Mouse (Mus musculus): ENCODE results near the gene Gm8871.
"Not testable (repeated sequence)": the region's sequence is repeated elsewhere in the genome, so short reads cannot be mapped to it uniquely, and the experiment has no call there.

The Gm8871 gene

GRCm38 (mm10) chr5:10947505-10947904 lies at the start of gene Gm8871, which contains the start of gene Gm8857:
Gene Gm8871 (plus strand): TSS chr5:10947805.
Gene Gm8857 (plus strand): TSS chr5:10947807.
- DNase-seq (ENCODE audit: low spot score): not testable (repeated sequence)

GRCm38 (mm10) chr5:10953512-10953911 lies 5.9 kb downstream of the Gm8871 start:
- not testable (repeated sequence) for DNase-seq (ENCODE audit: low spot score)

- DNase-seq (ENCODE audit: low spot score): not testable (repeated sequence)
Observed at GRCm38 (mm10) chr5:10958057-10958456, 10.5 kb downstream of the Gm8871 start.
